Mouse (Mus musculus): ENCODE measurements around the gene Scnn1a.

GRCm38 (mm10) chr6:125330626-125331326 lies 10.3 kb downstream of the Scnn1a start:
- TF ChIP-seq CTCF (IDR thresholded peaks at IDR 0.05; ENCODE audit: borderline replicate concordance, extremely low read depth, insufficient read depth, insufficient read length) = no peak
- peak; percentile 55; the same call in 1 of the 2 replicates for TF ChIP-seq POLR2A (IDR thresholded peaks at IDR 0.05; ENCODE audit: borderline replicate concordance, extremely low read depth, insufficient read depth, insufficient read length, poor library complexity, severe bottlenecking)
